Mouse (Mus musculus) limb, embryonic 13.5 days (tissue): ENCODE results near the gene Stard8. TPM values are rescaled to one million over a fixed set of nuclear protein-coding genes. Genes with fewer than 3 reads are reported as not detected.
"Not testable (repeated sequence)": the region's sequence is repeated elsewhere in the genome, so short reads cannot be mapped to it uniquely, and the experiment has no call there.

ENCODE experiments used
- ATAC-seq: fragments of 200-750 bp; cut with Nextera tagmentation; 2 replicates; pipeline ENCODE4 v1.8.0; 2017; ENCODE audit warnings: low read depth, moderate number of reproducible peaks, moderate TSS enrichment; ENCODE audit not compliant: low FRiP score
- H3K27ac ChIP-seq: fragments of 300-500 bp; sonication (generic); 2 replicates; pipeline ENCODE4 v1.5.1; 2015; ENCODE audit warnings: inconsistent platforms, mild to moderate bottlenecking, moderate library complexity
- H3K27me3 ChIP-seq: fragments of 300-500 bp; sonication (generic); 2 replicates; pipeline ENCODE4 v1.6.1; 2015; ENCODE audit warnings: mild to moderate bottlenecking, inconsistent platforms
- H3K36me3 ChIP-seq: fragments of 300-500 bp; sonication (generic); 2 replicates; pipeline ENCODE4 v1.6.1; 2015; ENCODE audit warnings: inconsistent platforms, mild to moderate bottlenecking, moderate library complexity
- H3K4me1 ChIP-seq: fragments of 300-500 bp; sonication (generic); 2 replicates; pipeline ENCODE4 v1.6.1; 2015; ENCODE audit warnings: inconsistent platforms
- H3K4me2 ChIP-seq: fragments of 300-500 bp; sonication (generic); replicated peaks from 2 replicates; pipeline ENCODE4 v1.6.1; 2015; ENCODE audit warnings: inconsistent platforms, mild to moderate bottlenecking, moderate library complexity
- H3K4me3 ChIP-seq: fragments of 300-500 bp; sonication (generic); 2 replicates; pipeline ENCODE4 v1.5.1; 2015; ENCODE audit warnings: moderate library complexity, mild to moderate bottlenecking, inconsistent platforms
- H3K9ac ChIP-seq: fragments of 300-500 bp; sonication (generic); 2 replicates; pipeline ENCODE4 v1.6.1; 2015; ENCODE audit warnings: mild to moderate bottlenecking, inconsistent platforms
- H3K9me3 ChIP-seq: fragments of 300-500 bp; sonication (generic); 2 replicates; pipeline ENCODE4 v1.6.1; 2016; ENCODE audit warnings: inconsistent platforms
- WGBS: fragments of 180-500 bp; shearing (Covaris S2); methylation state at CpG from one replicate; pipeline ENCODE4 v1.1.7; 2015; 5-methylcytosine and 5-hydroxymethylcytosine counted together
- polyA plus RNA-seq: library from polyadenylated mRNA; unstranded; fragments of >200 nt; fragmentation: Nextera tagmentation; extraction: Ambion mirVana; gene quantifications from 2 replicates; pipeline ENCODE4 v1.2.1, GENCODE M21; 2015

The Stard8 gene
- polyA plus RNA-seq, 1 experiment from 2014 or later: 7.1 TPM

DNA sequence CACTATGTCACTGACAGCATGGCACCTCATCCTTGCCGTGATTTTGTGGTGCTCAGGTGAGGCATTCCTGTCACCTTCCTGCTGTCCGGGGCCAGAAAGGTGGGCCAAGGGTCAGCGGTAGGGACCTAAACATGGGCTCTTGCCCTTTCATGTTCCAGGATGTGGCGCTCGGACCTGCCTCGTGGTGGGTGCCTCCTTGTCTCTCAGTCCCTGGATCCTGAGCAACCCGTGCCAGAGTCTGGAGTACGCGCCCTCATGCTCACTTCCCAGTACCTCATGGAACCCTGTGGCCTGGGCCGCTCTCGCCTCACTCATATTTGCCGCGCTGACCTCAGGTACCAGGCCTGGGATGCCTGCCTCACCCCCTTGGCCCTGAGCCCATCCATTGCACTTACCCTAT lies 69.5 kb downstream of the Stard8 start:
- no peak overlapping the region for H3K9ac ChIP-seq
- 98% methylated on average over 13 of the region's 13 CpGs for WGBS
- no peaks in the 10 kb centered on the region for H3K9me3 ChIP-seq
- no peaks in the 10 kb centered on the region; the same call in 1 of the 2 replicates for H3K36me3 ChIP-seq
- no peak overlapping the region for H3K4me3 ChIP-seq
- peaks cover 16% of the 10 kb centered on the region; the same call in 1 of the 2 replicates for H3K27me3 ChIP-seq
- ATAC-seq: no peak
- H3K4me2 ChIP-seq: no peak overlapping the region
- H3K27ac ChIP-seq: no peak overlapping the region
- H3K4me1 ChIP-seq: no peaks in the 10 kb centered on the region

DNA sequence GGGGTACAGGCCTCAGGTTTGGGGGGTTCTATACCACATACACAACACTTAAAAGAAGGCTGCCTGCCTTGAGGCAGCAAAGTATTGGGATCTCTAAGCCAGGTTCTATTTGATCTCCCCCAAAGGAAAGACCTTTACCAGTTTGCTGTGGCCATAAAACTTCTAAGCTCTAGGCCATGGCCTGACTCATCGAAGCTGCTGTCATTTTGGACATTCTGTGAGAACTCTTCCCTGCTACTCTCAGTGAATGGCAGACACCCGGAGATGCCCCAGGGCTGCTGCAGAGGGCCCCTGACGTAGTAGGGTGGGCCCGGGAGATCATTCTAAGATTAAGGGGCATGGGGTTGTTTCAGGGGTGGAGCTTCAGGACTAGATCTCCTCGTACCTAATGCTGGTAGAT lies 72.1 kb downstream of the Stard8 start:
- WGBS: 68% methylated on average over 5 of the region's 5 CpGs
- Histone ChIP-seq H3K36me3 (no peaks in the 10 kb centered on the region; the same call in 1 of the 2 replicates), H3K4me3 (no peak overlapping the region), H3K4me2 (no peak overlapping the region), H3K4me1 (no peaks in the 10 kb centered on the region), H3K27me3 (peaks cover 9% of the 10 kb centered on the region; the same call in 1 of the 2 replicates), H3K9ac (no peak overlapping the region), H3K27ac (no peak overlapping the region), H3K9me3 (no peaks in the 10 kb centered on the region)
- ATAC-seq: no peak

DNA sequence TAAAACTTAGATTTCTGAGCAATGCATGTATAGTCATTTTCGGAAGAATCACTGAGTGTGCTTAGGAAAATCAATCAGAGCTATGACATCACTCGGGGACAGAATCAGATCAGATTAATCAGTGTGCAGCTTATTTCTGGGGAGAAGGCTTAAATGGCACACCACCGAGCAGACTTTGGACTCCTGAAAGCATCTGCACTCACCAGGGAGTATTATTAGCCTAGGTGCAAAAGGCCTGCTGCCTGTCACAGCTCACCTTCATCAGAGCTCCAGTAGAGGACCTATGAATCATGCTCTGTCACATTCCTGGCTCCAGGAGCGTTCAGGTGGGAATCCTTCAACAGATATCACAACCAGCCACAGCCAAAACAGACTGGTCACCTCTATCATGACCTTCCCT lies 73.4 kb downstream of the Stard8 start:
- no peak overlapping the region for H3K4me3 ChIP-seq
- 62% methylated on average over 4 of the region's 4 CpGs for WGBS
- peaks cover under 1% of the 10 kb centered on the region; the same call in 1 of the 2 replicates for H3K27me3 ChIP-seq
- no peaks in the 10 kb centered on the region for H3K36me3 ChIP-seq
- H3K9ac ChIP-seq: no peak overlapping the region
- H3K4me1 ChIP-seq: no peaks in the 10 kb centered on the region
- no peak overlapping the region for H3K27ac ChIP-seq
- H3K9me3 ChIP-seq: no peaks in the 10 kb centered on the region
- no peak overlapping the region for H3K4me2 ChIP-seq
- no peak for ATAC-seq

DNA sequence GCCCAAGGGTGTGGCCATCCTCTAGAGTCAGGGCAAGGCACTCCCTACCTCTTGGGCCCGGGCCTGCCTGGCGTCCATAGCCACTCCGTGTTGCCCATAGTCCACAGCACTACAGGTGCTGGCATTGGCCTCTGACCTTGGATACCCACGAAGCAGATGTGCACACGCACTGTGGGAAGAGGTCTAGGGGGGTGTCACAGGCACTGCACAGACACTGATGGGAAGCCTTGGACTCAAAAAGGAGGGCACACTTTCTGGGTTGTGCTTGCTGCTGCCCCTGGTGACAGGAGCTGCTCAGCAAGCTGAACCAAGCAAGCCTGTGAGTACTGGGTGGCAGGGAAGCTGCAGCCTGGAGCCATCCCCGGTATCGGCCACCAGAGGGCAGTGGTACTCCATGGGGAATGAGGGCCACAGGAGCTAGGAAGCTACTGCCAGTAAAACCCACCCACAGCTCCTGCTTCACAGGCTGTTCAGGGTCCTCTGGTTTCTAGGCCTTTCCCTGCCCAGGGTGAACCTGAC lies 75.4 kb downstream of the Stard8 start:
- not testable (repeated sequence) for H3K4me2 ChIP-seq, H3K4me3 ChIP-seq, H3K4me1 ChIP-seq, H3K9me3 ChIP-seq, H3K9ac ChIP-seq, H3K36me3 ChIP-seq, H3K27ac ChIP-seq, H3K27me3 ChIP-seq
- ATAC-seq: peak; percentile 36; the same call in 1 of the 2 replicates
- 67% methylated on average over 5 of the region's 7 CpGs for WGBS

DNA sequence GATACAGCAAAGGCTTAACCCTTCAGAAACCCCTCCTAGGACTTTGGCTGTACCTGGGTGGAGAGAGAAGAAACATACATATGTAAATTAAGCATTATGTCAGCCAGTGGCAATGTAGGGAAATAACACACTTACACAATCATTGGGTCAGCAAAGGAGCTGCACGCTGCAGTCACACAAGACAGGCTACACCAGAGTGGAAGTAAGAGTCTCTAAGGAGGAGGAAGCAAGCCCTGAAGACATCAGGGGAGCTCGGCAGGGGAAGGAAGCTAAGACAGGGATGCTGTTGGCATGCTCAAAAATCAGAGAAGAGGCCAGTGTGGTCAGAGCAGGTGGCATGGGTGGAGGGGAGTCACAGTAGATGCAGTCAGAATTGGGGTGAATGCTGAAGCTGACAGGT lies 89.7 kb downstream of the Stard8 start:
- no peak overlapping the region for H3K9ac ChIP-seq
- 53% methylated on average over 2 of the region's 2 CpGs for WGBS
- no peak overlapping the region for H3K4me2 ChIP-seq
- no peak overlapping the region for H3K4me3 ChIP-seq
- no peaks in the 10 kb centered on the region for H3K36me3 ChIP-seq
- H3K27me3 ChIP-seq: peaks cover 40% of the 10 kb centered on the region
- H3K9me3 ChIP-seq: no peaks in the 10 kb centered on the region
- no peak overlapping the region for H3K27ac ChIP-seq
- ATAC-seq: no peak
- no peaks in the 10 kb centered on the region for H3K4me1 ChIP-seq

DNA sequence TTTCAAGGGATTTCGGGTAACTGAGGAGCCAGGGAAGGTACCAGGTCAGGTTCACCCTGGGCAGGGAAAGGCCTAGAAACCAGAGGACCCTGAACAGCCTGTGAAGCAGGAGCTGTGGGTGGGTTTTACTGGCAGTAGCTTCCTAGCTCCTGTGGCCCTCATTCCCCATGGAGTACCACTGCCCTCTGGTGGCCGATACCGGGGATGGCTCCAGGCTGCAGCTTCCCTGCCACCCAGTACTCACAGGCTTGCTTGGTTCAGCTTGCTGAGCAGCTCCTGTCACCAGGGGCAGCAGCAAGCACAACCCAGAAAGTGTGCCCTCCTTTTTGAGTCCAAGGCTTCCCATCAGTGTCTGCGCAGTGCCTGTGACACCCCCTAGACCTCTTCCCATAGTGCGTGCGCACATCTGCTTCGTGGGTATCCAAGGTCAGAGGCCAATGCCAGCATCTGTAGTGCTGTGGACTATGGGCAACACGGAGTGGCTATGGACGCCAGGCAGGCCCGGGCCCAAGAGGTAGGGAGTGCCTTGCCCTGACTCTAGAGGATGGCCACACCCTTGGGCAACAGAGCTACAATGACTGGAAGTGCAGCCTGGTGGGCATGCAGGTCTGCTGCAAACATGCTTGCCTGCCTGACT lies 108.2 kb downstream of the Stard8 start:
- not testable (repeated sequence) for H3K9me3 ChIP-seq, H3K9ac ChIP-seq, H3K4me3 ChIP-seq, H3K27ac ChIP-seq, H3K4me1 ChIP-seq, H3K4me2 ChIP-seq, H3K36me3 ChIP-seq
- H3K27me3 ChIP-seq: peaks cover 13% of the 10 kb centered on the region; the same call in 1 of the 2 replicates
- peak; percentile 57 for ATAC-seq
- 67% methylated on average over 7 of the region's 10 CpGs for WGBS

DNA sequence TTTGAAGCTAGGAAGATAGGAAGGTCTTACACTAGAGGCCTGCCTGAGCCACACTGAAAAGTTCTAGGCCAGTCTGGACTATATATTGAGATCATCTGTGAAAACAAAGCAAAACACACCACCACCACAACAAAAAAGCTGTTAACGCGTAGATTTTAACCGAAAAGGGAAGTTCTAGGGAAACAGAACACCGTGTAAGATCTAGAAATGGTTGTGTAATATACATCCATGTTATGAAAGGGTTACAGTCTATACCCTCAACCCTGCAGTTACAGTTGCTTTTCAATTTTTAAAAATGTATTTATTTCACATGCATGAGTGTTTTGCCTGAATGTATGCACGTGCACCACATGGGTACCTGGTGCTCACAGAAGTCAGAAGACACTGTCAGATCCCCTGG lies 116.5 kb downstream of the Stard8 start:
- WGBS: 91% methylated on average over 5 of the region's 5 CpGs
- Histone ChIP-seq H3K4me3 (no peak overlapping the region), H3K9ac (no peak overlapping the region), H3K27ac (no peak overlapping the region), H3K4me1 (no peaks in the 10 kb centered on the region), H3K36me3 (no peaks in the 10 kb centered on the region), H3K27me3 (peaks cover 25% of the 10 kb centered on the region), H3K9me3 (no peaks in the 10 kb centered on the region), H3K4me2 (no peak overlapping the region)
- ATAC-seq: no peak

Other genes with a start within 250 kb of the Stard8 start
- 21.4 and 23.6 TPM in 2 replicates for gene Ophn1, start 112.2 kb upstream of the Stard8 start, polyA plus RNA-seq
- 16.9 and 17.7 TPM in 2 replicates for gene Yipf6, start 66.9 kb upstream of the Stard8 start, polyA plus RNA-seq
- 45.2 and 46.4 TPM in 2 replicates for gene Efnb1, start 132.9 kb downstream of the Stard8 start, polyA plus RNA-seq